Mouse (Mus musculus): ENCODE results near the gene Fancb. TPM values are rescaled to one million over a fixed set of nuclear protein-coding genes. Genes with fewer than 3 reads are reported as not detected.

Gene Fancb
- 3.2 TPM for polyA plus RNA-seq (2017; shearing (Covaris generic))

GRCm38 (mm10) chrX:164980193-164980775 lies at the start of gene Fancb, which contains the start of gene Mospd2:
Fancb (plus strand) TSS chrX:164980592.
Mospd2 (minus strand) TSS chrX:164980375.

GRCm38 (mm10) chrX:165004779-165005324 lies 24.5 kb downstream of the Fancb start, which contains the start of gene Gm17604:
Gm17604 (minus strand) TSS chrX:165004829.

Other genes with a start within 250 kb of the Fancb start
- gene Mospd2, start 217 bp upstream of the Fancb start, polyA plus RNA-seq (2017; shearing (Covaris generic)) = 10.0 TPM
- gene Gm17604, start 24.2 kb downstream of the Fancb start, polyA plus RNA-seq (2017; shearing (Covaris generic)) = not detected